Mouse (Mus musculus) thymus, postnatal 36 days (tissue): ENCODE data around the gene Ripor2.
A peak's percentile ranks its signal among the peaks of the same experiment; 100 is the strongest.

Experiments
- DNase-seq, 2 experiments: peaks; one replicate each; pipeline ENCODE4 v3.0.0; 2022; ENCODE audit warnings: mixed read lengths in 2 of 2

Gene Ripor2

GRCm38 (mm10) chr13:24581833-24582232, at the start of gene Ripor2:
Ripor2 (plus strand) TSS chr13:24582189.
- DNase-seq: no peak

GRCm38 (mm10) chr13:24536531-24537167, 45.3 kb upstream of the Ripor2 start:
- no peak for DNase-seq

- DNase-seq: no peak
These were observed 44.0 kb upstream of the Ripor2 start for GRCm38 (mm10) chr13:24538012-24538411.

GRCm38 (mm10) chr13:24538941-24539340, 43.0 kb upstream of the Ripor2 start:
- DNase-seq: no peak

- DNase-seq: no peak
These were observed 36.3 kb upstream of the Ripor2 start for GRCm38 (mm10) chr13:24545677-24546076.

GRCm38 (mm10) chr13:24546801-24547459, 35.1 kb upstream of the Ripor2 start:
- DNase-seq: peak; percentile 27 to 45

GRCm38 (mm10) chr13:24548911-24549310, 33.1 kb upstream of the Ripor2 start:
- peak in 1 of 2 experiments; percentile 38 for DNase-seq

- DNase-seq: no peak
These were observed 30.7 kb upstream of the Ripor2 start for GRCm38 (mm10) chr13:24551100-24551931.

- DNase-seq: no peak
These were observed 29.9 kb upstream of the Ripor2 start for GRCm38 (mm10) chr13:24552039-24552438.

GRCm38 (mm10) chr13:24561391-24561790, 20.6 kb upstream of the Ripor2 start:
- no peak for DNase-seq

- DNase-seq: no peak
These were observed 17.3 kb upstream of the Ripor2 start for GRCm38 (mm10) chr13:24564706-24565105.

GRCm38 (mm10) chr13:24565230-24565949, 16.6 kb upstream of the Ripor2 start:
- DNase-seq: no peak

GRCm38 (mm10) chr13:24565950-24566320, 16.1 kb upstream of the Ripor2 start:
- no peak for DNase-seq

GRCm38 (mm10) chr13:24567176-24567811, 14.7 kb upstream of the Ripor2 start:
- DNase-seq: no peak

GRCm38 (mm10) chr13:24569066-24569465, 12.9 kb upstream of the Ripor2 start:
- DNase-seq: peak; percentile 35 to 48

GRCm38 (mm10) chr13:24570716-24571115, 11.3 kb upstream of the Ripor2 start:
- DNase-seq: no peak

GRCm38 (mm10) chr13:24571906-24572305, 10.1 kb upstream of the Ripor2 start:
- DNase-seq: no peak

- no peak for DNase-seq
These were observed 6.9 kb upstream of the Ripor2 start for GRCm38 (mm10) chr13:24575126-24575525.

- no peak for DNase-seq
These were observed 5.5 kb upstream of the Ripor2 start for GRCm38 (mm10) chr13:24576338-24577119.

GRCm38 (mm10) chr13:24578317-24578716, 3.7 kb upstream of the Ripor2 start:
- no peak for DNase-seq

GRCm38 (mm10) chr13:24580759-24581158, 1.2 kb upstream of the Ripor2 start:
- no peak for DNase-seq

- no peak for DNase-seq
These were observed 2.4 kb downstream of the Ripor2 start for GRCm38 (mm10) chr13:24584403-24584802.
